Mouse (Mus musculus) brown adipose tissue, adult 24 weeks (tissue): Measurements from ENCODE around the gene Gm15093. TPM values are rescaled to one million over a fixed set of nuclear protein-coding genes. Genes with fewer than 3 reads are reported as not detected.
"Not testable (repeated sequence)": the region's sequence is repeated elsewhere in the genome, so short reads cannot be mapped to it uniquely, and the experiment has no call there.

Experiments used
- H3K27ac ChIP-seq: fragments of 200-500 bp; replicated peaks from 2 replicates; pipeline ENCODE4 v1.5.1; 2012; ENCODE audit warnings: low read depth, mild to moderate bottlenecking, low read length
- H3K4me1 ChIP-seq: fragments of 200-500 bp; 2 replicates; pipeline ENCODE4 v1.6.1; 2012; ENCODE audit warnings: low read length, mixed read lengths; ENCODE audit not compliant: control insufficient read depth, insufficient read depth, insufficient read length
- H3K4me3 ChIP-seq: fragments of 200-500 bp; 2 replicates; pipeline ENCODE4 v1.5.1; 2012; ENCODE audit warnings: low read depth, mild to moderate bottlenecking, low read length, moderate library complexity; ENCODE audit not compliant: insufficient read depth
- polyA plus RNA-seq: library from polyadenylated mRNA; stranded (reverse); fragments of >200 nt; gene quantifications from 2 replicates; pipeline ENCODE4 v1.2.4, GENCODE M21; 2012; ENCODE audit not compliant: missing spikeins, insufficient read depth, insufficient read length

Gm15093 gene
- polyA plus RNA-seq = not detected in 2 replicates

- H3K27ac ChIP-seq, H3K4me1 ChIP-seq, H3K4me3 ChIP-seq: not testable (repeated sequence)
These were observed at the start of gene Gm15093 for GRCm38 (mm10) chrX:149272077-149272476. Gm15093 (plus strand) TSS chrX:149272377.

Other genes starting within 250 kb of the Gm15093 start
- gene Ott, start 198.1 kb upstream of the Gm15093 start, polyA plus RNA-seq = not detected in 2 replicates
- not detected in 2 replicates for gene Gm15085, start 175.2 kb downstream of the Gm15093 start, polyA plus RNA-seq